Mouse (Mus musculus) thymus, postnatal 25 days (tissue): ENCODE measurements around the gene Mrpl44.

Experiments
- DNase-seq: peaks from one replicate; pipeline ENCODE4 v3.0.0; 2022

Gene Mrpl44

GRCm38 (mm10) chr1:79775927-79776458 is at the start of gene Mrpl44, which contains the start of gene Wdfy1:
Mrpl44 (plus strand) TSS chr1:79776018.
Wdfy1 (minus strand) TSS chr1:79776143.
- peak; percentile 98 for DNase-seq

- DNase-seq, result no peak
Observed at GRCm38 (mm10) chr1:79734794-79735193, 41.0 kb upstream of the Mrpl44 start.

- no peak for DNase-seq
Observed at GRCm38 (mm10) chr1:79736408-79736807, 39.4 kb upstream of the Mrpl44 start.

GRCm38 (mm10) chr1:79739726-79740125 is 36.1 kb upstream of the Mrpl44 start:
- DNase-seq, result no peak

GRCm38 (mm10) chr1:79741002-79741401 is 34.8 kb upstream of the Mrpl44 start:
- no peak for DNase-seq

GRCm38 (mm10) chr1:79742949-79743348 is 32.9 kb upstream of the Mrpl44 start:
- DNase-seq, result no peak

DNA sequence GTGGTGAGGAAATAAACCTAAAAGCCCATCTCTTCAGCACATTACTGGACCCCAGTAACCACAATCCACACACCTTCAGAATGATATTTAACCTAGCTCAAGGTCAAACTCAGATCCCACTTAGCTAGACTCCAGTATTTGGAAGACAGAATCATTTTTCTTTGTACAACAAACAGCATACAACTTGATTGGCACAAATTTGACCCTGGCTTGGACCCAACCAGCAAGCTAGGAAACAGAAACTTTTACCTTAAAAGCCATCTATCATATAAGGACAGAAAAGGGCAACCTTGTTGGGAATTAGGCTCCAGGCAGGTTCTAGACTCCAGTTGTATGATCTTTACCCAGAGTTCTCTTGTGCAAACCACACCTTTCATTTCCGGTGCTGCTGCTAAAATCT is 32.4 kb upstream of the Mrpl44 start:
- no peak for DNase-seq

- no peak for DNase-seq
Observed at GRCm38 (mm10) chr1:79746056-79746455, 29.8 kb upstream of the Mrpl44 start.

DNA sequence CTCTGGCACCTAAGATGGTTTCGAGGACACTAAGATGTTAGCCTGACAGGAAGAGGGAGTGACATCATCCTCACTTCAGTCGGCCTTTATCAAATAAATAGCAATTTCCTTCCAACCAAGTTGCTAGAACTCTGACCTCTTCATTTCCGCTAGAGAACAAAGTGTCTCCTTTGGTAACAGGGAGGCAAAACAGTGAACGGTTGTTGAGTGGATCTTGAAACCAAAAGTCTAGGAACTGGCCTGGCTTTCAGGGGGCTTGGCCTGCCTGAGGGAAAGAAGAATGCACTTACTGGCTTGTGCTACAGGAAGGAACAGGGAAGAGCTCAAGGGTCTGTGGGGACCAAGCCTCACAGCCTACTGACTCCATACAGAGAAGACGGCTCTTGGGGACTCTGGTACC is 24.6 kb upstream of the Mrpl44 start:
- peak; percentile 13 for DNase-seq

DNA sequence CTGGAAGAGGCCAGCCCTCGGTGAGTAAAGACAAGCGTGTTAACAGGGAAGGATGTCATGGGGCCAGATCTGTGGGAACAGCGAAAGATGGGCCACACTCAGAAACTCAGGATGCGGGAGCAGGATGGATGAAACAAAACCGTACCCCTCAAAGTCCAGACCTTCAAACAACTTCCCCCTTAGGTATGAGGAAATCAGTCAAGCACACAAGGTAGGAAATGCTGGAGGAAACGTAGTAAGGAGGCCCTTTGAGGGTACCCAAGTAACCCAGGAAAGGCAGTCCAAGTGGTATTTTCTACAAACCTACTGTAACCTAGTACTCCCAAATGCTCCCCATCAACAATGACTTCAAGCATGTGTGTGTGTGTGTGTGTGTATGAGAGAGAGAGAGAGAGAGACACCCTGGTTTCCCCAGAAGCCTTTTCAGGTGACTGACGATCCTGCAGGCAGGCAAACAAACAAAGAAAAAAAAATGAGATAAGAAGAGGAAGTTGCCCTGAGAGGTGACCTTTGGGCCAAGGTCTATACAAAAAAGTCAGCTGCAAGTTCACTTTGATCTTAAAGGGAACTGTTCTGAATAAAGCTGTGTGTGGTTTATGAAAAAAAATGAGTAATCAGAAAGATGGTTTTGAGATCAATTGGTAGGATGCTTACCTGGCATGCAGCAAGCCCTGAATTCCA is 23.7 kb upstream of the Mrpl44 start:
- DNase-seq, result no peak

DNA sequence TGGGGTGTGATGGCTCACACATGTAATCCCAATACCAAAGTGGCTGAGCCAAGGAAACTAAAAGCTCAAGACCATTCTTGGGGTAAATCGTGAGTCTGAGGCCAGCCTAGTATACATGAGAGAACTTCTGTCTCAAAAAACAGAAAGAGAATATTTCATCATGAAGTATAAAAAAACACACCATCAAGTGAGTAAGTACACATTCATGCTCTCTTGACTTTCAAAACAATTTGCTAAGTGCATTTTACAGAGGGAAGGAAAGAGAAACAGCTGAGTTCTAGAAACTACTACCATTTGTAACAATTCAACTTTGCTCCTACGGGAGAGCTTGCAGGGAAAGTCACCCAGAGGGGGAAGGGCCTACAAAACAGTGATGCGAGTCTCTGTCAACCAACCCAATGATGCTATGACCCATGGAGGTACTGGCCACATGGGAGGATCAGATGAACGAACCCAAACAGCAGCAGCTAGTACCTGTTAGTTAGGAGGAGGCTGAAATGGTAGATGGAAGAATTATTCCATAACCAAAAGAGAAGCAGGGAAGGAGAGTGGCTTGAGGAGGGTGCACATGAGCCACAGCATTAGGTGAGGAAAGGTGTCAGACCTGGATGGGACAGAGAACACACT is 23.0 kb upstream of the Mrpl44 start:
- no peak for DNase-seq

- no peak for DNase-seq
Observed at GRCm38 (mm10) chr1:79753456-79753855, 22.4 kb upstream of the Mrpl44 start.

- no peak for DNase-seq
Observed at GRCm38 (mm10) chr1:79754936-79755335, 20.9 kb upstream of the Mrpl44 start.

DNA sequence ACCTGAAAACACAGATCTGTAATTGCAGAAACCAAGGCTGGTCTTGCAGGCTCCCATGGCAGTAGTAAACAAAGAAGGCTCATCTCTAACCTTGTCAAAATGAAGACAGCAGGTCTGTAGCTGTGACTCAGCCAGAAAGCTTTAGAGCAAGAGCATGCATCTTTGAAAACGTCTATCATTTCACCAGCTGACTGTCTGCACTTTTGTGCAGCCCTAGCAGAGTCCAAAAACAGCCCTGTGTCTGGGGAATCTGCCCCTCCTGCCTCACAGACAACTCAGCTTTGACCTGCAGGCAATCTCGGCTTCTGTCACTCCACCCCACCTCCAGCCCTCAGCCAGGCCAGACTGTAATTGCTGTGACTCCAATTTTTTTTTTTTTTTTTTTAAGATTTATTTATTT is 20.4 kb upstream of the Mrpl44 start:
- no peak for DNase-seq

DNA sequence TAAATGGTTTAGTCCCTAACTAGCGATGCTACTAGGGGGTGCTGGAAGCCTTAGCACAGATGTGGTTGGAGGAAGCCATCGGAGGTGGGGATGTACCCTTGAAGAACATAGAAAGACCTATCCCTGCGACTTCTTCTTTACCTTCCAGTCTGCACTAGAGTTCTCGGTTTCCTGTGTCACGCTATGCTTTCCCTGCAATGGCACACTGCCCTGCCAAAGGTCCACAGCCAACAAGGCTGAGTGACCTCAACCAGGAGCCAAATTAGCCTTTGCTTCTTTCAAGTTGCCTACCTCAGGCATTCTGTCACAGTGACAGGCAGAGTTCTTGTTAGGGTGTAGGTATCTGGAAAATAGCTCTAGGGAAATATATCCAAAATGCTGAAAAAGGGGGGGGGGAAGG is 19.4 kb upstream of the Mrpl44 start:
- no peak for DNase-seq

DNA sequence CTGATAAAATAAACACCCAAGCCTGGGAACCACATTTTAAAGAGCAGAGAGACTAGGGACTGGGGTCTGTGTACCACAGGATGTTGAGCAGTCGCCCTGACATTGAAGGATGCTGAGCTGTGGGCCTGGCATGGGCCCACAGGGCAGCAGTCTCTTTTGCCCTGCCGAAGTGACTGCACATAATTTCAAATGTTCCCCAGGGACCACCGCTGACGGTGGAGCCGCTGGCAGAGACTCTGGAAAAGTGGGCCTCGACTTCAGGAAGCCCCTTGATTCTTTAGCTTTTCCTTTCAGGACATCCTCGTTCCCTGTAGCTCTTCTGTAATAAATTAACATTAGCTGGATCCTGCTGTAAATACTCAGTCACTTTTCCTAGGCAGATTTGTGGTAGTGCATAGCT is 18.7 kb upstream of the Mrpl44 start:
- no peak for DNase-seq

- DNase-seq, result no peak
Observed at GRCm38 (mm10) chr1:79757597-79757996, 18.2 kb upstream of the Mrpl44 start.

GRCm38 (mm10) chr1:79759006-79759405 is 16.8 kb upstream of the Mrpl44 start:
- no peak for DNase-seq

DNA sequence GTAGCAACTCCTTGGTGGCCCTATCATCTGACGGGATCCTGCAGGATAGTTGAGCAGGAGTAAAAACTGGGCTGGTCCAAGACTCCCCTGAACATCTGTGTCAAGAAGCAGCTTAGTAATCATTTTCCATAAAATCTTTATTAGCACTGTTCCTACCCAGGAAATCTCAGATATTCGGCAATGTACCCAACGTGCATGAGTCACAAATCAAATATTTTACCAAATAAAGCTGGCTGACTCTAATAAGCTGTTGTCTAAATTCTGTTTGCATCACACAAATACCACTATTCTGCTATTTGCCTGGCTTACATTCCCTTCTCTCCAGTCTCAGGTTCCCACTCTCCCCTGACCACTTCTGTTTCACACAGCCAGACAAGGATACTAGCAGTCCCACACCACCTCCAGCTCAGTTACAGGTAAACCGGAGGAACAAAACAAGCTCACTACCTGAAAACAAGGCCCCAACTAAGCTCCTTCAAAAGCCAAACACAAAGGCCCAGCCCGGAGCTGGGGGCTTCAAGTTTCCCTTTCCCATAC is 16.3 kb upstream of the Mrpl44 start:
- DNase-seq, result no peak

DNA sequence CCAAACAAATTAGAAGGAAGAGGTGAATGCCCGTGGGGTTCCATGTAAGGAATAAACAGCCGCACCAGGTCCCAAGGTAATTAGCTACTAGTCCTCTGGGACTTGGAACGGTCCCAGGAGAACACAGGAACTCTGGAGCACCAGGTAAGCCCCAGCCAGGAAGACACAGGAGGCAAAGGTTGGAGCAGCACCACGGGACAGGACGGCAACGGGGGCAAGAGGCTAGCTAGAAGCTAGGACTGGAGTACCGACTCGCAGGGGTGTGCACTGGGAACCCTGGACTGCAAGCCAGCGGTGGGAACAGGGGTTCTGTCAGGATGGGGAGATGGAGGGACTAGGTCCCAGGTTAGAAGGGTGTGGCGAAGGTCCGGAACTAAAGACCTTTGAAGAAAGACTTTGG is 15.2 kb upstream of the Mrpl44 start:
- no peak for DNase-seq

DNA sequence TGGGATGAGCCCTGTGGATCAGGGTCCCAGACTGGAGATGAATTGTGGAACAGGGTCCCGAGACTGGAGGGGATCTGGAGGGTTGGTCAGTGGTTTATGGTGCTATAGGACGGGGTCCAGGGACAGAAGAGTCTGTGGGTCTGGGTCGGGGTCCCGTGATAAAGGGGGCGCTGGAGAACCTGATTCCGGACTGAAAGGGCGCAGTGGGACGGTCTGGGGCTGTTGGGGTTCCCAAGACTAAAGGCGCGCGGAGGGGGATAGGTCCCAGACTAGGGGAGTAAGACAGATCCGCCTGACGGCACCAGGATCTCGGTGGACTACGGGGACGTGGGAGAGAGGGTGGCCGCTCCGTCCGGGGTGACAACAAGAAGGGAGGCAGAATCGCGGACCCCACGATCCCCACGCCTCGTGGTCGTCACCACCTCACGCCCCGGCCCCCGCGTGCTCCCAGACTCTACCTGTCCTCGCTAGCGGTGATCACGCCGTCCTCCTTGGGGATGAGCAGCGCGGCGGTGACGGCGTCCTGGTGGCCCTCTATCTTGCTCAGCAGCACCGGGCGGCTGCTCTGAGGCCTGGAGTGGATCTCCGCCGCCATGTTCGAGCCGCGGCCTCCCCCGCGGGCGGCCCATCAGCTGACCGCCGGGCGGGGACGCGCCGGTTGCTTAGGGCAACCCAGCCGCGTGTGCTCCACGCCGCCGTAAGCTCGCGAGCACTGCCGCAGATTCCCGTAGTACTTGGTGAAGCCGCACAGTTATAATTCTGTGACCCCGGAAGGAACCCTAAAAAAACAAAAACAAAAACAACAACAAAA is 14.5 kb upstream of the Mrpl44 start:
- DNase-seq, result peak; percentile 64

- no peak for DNase-seq
Observed at GRCm38 (mm10) chr1:79761917-79762271, 13.9 kb upstream of the Mrpl44 start.
